Mouse (Mus musculus) embryonic facial prominence, embryonic 13.5 days (tissue): ENCODE data around the gene Capn10. TPM values are rescaled to one million over a fixed set of nuclear protein-coding genes. Genes with fewer than 3 reads are reported as not detected.
A peak's percentile ranks its signal among the peaks of the same experiment; 100 is the strongest.

Experiments used
- ATAC-seq: fragments of 200-750 bp; cut with Nextera tagmentation; 2 replicates; pipeline ENCODE4 v1.8.0; 2017; ENCODE audit warnings: low read depth; ENCODE audit not compliant: insufficient number of reproducible peaks, insufficient read depth, low FRiP score, low TSS enrichment
- H3K27ac ChIP-seq: fragments of 300-500 bp; sonication (generic); 2 replicates; pipeline ENCODE4 v1.5.1; 2015; ENCODE audit warnings: moderate library complexity, mild to moderate bottlenecking, inconsistent platforms
- H3K27me3 ChIP-seq: fragments of 300-500 bp; sonication (generic); 2 replicates; pipeline ENCODE4 v1.6.1; 2015; ENCODE audit warnings: mild to moderate bottlenecking, inconsistent platforms
- H3K36me3 ChIP-seq: fragments of 300-500 bp; sonication (generic); 2 replicates; pipeline ENCODE4 v1.6.1; 2015; ENCODE audit warnings: mild to moderate bottlenecking, inconsistent platforms
- H3K4me1 ChIP-seq: fragments of 300-500 bp; sonication (generic); 2 replicates; pipeline ENCODE4 v1.6.1; 2015; ENCODE audit warnings: inconsistent platforms
- H3K4me2 ChIP-seq: fragments of 300-500 bp; sonication (generic); 2 replicates; pipeline ENCODE4 v1.6.1; 2015; ENCODE audit warnings: moderate library complexity, mild to moderate bottlenecking, inconsistent platforms
- H3K4me3 ChIP-seq: fragments of 300-500 bp; sonication (generic); 2 replicates; pipeline ENCODE4 v1.5.1; 2015; ENCODE audit warnings: mild to moderate bottlenecking, inconsistent platforms
- H3K9ac ChIP-seq: fragments of 300-500 bp; sonication (generic); 2 replicates; pipeline ENCODE4 v1.6.1; 2015; ENCODE audit warnings: mild to moderate bottlenecking, inconsistent platforms
- H3K9me3 ChIP-seq: fragments of 300-500 bp; sonication (generic); 2 replicates; pipeline ENCODE4 v1.6.1; 2016; ENCODE audit warnings: inconsistent platforms
- WGBS: fragments of 180-500 bp; shearing (Covaris S2); methylation state at CpG from one replicate; pipeline ENCODE4 v1.1.7; 2015; ENCODE audit warnings: mixed read lengths; 5-methylcytosine and 5-hydroxymethylcytosine counted together
- polyA plus RNA-seq: library from polyadenylated mRNA; unstranded; fragments of >200 nt; fragmentation: Nextera tagmentation; extraction: Ambion mirVana; gene quantifications from 2 replicates; pipeline ENCODE4 v1.2.1, GENCODE M21; 2015

The Capn10 gene
- polyA plus RNA-seq, 1 experiment from 2014 or later, result 36.2 TPM

DNA sequence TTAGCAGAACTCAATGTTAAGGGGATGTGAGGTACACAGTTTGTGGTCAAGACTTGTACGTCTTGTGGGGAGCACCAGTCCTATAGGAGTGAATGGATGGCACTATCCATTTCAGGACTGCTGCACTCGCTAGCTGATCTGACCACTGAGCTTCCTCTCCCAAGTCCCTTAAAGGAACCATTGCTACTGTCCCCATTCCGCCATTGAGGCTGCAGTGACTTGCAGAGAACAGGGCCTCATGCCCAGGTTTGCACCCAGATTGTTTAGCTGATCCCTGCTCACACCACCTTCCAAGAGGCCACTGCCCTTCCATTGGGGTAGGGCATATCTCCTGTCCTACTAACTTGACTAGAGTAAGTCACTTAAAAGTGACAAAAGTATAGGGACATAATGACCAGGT lies 25.5 kb upstream of the Capn10 start:
- Histone ChIP-seq H3K36me3 (0 out of 2 replicates have a peak, but pooled peaks cover 3% of the 10 kb centered on the region), H3K27me3 (peaks cover 11% of the 10 kb centered on the region; the same call in 1 of the 2 replicates), H3K4me2 (no peak overlapping the region), H3K27ac (no peak overlapping the region), H3K9me3 (no peaks in the 10 kb centered on the region), H3K4me1 (peaks cover 38% of the 10 kb centered on the region), H3K4me3 (no peak overlapping the region), H3K9ac (no peak overlapping the region)
- 97% methylated on average over 3 of the region's 3 CpGs for WGBS
- no peak for ATAC-seq

GRCm38 (mm10) chr1:92909068-92909467 lies 25.1 kb upstream of the Capn10 start:
- H3K4me2 ChIP-seq, result no peak overlapping the region
- H3K4me3 ChIP-seq, result no peak overlapping the region
- ATAC-seq, result no peak
- peaks cover 7% of the 10 kb centered on the region; the same call in 1 of the 2 replicates for H3K36me3 ChIP-seq
- H3K9me3 ChIP-seq, result no peaks in the 10 kb centered on the region
- H3K27me3 ChIP-seq, result peaks cover 11% of the 10 kb centered on the region; the same call in 1 of the 2 replicates
- H3K9ac ChIP-seq, result no peak overlapping the region
- no peak overlapping the region for H3K27ac ChIP-seq
- 60% methylated on average over 4 of the region's 4 CpGs for WGBS
- H3K4me1 ChIP-seq, result peaks cover 38% of the 10 kb centered on the region

GRCm38 (mm10) chr1:92910239-92910885 lies 23.8 kb upstream of the Capn10 start, which contains the start of gene Rnpepl1:
Rnpepl1 (plus strand) TSS chr1:92910783.
- peaks cover 11% of the 10 kb centered on the region; the same call in 1 of the 2 replicates for H3K27me3 ChIP-seq
- WGBS, result 1% methylated on average over 36 of the region's 57 CpGs
- H3K4me1 ChIP-seq, result peaks cover 38% of the 10 kb centered on the region
- H3K9ac ChIP-seq, result peak within 1 kb of the TSS; percentile 91
- H3K36me3 ChIP-seq, result peaks cover 19% of the 10 kb centered on the region
- H3K9me3 ChIP-seq, result no peaks in the 10 kb centered on the region
- H3K27ac ChIP-seq, result peak within 1 kb of the TSS; percentile 83
- peak; percentile 73 for ATAC-seq
- peak within 1 kb of the TSS; percentile 96 for H3K4me2 ChIP-seq
- H3K4me3 ChIP-seq, result peak within 1 kb of the TSS; percentile 84

GRCm38 (mm10) chr1:92910925-92911720 lies 23.1 kb upstream of the Capn10 start:
- peaks cover 11% of the 10 kb centered on the region; the same call in 1 of the 2 replicates for H3K27me3 ChIP-seq
- 1% methylated on average over 54 of the region's 85 CpGs for WGBS
- peak overlapping the region; percentile 91 for H3K9ac ChIP-seq
- H3K27ac ChIP-seq, result peak overlapping the region; percentile 83
- H3K4me3 ChIP-seq, result peak overlapping the region; percentile 84
- H3K9me3 ChIP-seq, result no peaks in the 10 kb centered on the region
- ATAC-seq, result 0 out of 2 replicates have a peak, but pooled peaks have one; percentile 4
- peaks cover 27% of the 10 kb centered on the region for H3K36me3 ChIP-seq
- H3K4me2 ChIP-seq, result peak overlapping the region; percentile 96
- peaks cover 38% of the 10 kb centered on the region for H3K4me1 ChIP-seq

GRCm38 (mm10) chr1:92911721-92912138 lies 22.4 kb upstream of the Capn10 start:
- Histone ChIP-seq H3K36me3 (peaks cover 33% of the 10 kb centered on the region), H3K9ac (peak overlapping the region; percentile 91), H3K4me1 (peaks cover 34% of the 10 kb centered on the region), H3K4me3 (peak overlapping the region; percentile 84), H3K4me2 (peak overlapping the region; percentile 96), H3K9me3 (no peaks in the 10 kb centered on the region), H3K27me3 (peaks cover 11% of the 10 kb centered on the region; the same call in 1 of the 2 replicates), H3K27ac (0 out of 2 replicates have a peak overlapping the region, but pooled peaks have one; percentile 83)
- WGBS, result 47% methylated on average over 8 of the region's 8 CpGs
- ATAC-seq, result no peak

DNA sequence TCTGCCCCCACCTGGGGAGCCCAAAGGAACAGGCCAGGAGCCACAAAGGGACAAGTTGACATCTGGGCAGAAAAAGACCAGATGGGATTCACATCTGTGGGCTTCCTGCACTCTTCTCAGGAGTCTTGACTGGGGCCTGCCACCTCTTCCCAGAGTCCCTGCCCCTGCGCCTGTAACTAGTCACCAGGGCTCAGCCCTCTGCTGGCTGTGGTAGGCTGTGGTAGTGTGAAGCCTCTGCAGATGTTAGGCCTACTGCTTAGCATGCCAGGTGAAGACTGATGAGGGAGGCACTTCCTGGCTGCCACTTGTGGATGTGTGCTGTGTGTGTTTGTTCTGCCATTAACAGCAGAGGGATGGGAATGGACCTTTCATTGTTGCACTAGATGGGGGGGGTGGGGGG lies 21.9 kb upstream of the Capn10 start:
- no peak overlapping the region for H3K27ac ChIP-seq
- peak overlapping the region; percentile 91 for H3K9ac ChIP-seq
- H3K27me3 ChIP-seq, result peaks cover 11% of the 10 kb centered on the region; the same call in 1 of the 2 replicates
- ATAC-seq, result no peak
- H3K4me1 ChIP-seq, result peaks cover 34% of the 10 kb centered on the region
- H3K36me3 ChIP-seq, result peaks cover 38% of the 10 kb centered on the region
- WGBS, result 52% methylated on average over 1 of the region's 1 CpGs
- peak overlapping the region; percentile 84 for H3K4me3 ChIP-seq
- H3K9me3 ChIP-seq, result no peaks in the 10 kb centered on the region
- H3K4me2 ChIP-seq, result peak overlapping the region; percentile 96

- H3K9me3 ChIP-seq, result no peaks in the 10 kb centered on the region
- H3K4me1 ChIP-seq, result peaks cover 27% of the 10 kb centered on the region
- no peak for ATAC-seq
- no peak overlapping the region for H3K4me3 ChIP-seq
- H3K27me3 ChIP-seq, result 0 out of 2 replicates have a peak, but pooled peaks cover 1% of the 10 kb centered on the region
- peaks cover 58% of the 10 kb centered on the region for H3K36me3 ChIP-seq
- no peak overlapping the region for H3K4me2 ChIP-seq
- WGBS, result 70% methylated on average over 4 of the region's 4 CpGs
- no peak overlapping the region for H3K9ac ChIP-seq
- H3K27ac ChIP-seq, result no peak overlapping the region
Measured at GRCm38 (mm10) chr1:92914239-92914638, 19.9 kb upstream of the Capn10 start.

- peaks cover 65% of the 10 kb centered on the region for H3K36me3 ChIP-seq
- no peak overlapping the region for H3K4me2 ChIP-seq
- H3K4me1 ChIP-seq, result peaks cover 22% of the 10 kb centered on the region
- no peaks in the 10 kb centered on the region for H3K9me3 ChIP-seq
- no peak for ATAC-seq
- H3K27me3 ChIP-seq, result no peaks in the 10 kb centered on the region
- 94% methylated on average over 11 of the region's 11 CpGs for WGBS
- no peak overlapping the region for H3K9ac ChIP-seq
- no peak overlapping the region for H3K27ac ChIP-seq
- no peak overlapping the region for H3K4me3 ChIP-seq
Measured at GRCm38 (mm10) chr1:92914993-92915392, 19.2 kb upstream of the Capn10 start.

DNA sequence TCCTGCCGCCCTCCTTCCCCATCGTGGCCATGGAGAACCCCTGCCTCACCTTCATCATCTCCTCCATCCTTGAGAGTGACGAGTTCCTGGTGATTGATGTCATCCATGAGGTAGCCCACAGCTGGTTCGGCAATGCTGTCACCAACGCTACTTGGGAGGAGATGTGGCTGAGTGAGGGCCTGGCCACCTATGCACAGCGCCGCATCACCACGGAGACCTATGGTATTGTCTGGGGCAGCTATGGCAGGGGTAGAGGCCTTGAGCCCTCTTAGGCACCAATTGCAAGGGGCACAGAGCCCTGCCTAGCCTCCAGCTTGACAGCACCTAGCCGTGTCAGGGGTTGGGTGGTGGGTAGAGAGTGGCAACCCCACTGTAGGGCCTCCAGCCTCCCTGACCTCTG lies 17.5 kb upstream of the Capn10 start:
- no peak overlapping the region for H3K4me2 ChIP-seq
- no peak overlapping the region for H3K4me3 ChIP-seq
- H3K9me3 ChIP-seq, result no peaks in the 10 kb centered on the region
- ATAC-seq, result no peak
- no peak overlapping the region for H3K9ac ChIP-seq
- H3K4me1 ChIP-seq, result peaks cover 14% of the 10 kb centered on the region
- 94% methylated on average over 9 of the region's 9 CpGs for WGBS
- peaks cover 79% of the 10 kb centered on the region for H3K36me3 ChIP-seq
- no peaks in the 10 kb centered on the region for H3K27me3 ChIP-seq
- no peak overlapping the region for H3K27ac ChIP-seq

DNA sequence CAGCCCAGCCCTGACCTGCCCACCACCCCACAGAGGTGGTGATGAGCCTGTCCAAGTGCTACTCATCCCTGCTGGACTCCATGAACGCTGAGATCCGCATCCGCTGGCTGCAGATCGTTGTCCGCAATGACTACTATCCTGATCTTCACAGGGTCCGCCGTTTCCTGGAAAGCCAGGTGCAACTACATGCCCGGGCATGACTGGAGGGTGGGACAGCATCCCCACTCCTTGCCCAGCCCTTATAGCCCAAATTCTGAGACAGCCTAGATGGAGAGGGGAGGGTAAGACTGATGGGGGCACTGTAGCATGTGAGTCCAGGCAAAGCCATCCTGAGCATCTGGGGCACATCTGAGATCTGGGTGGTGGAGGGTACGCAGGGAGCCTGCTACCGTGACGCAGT lies 15.0 kb upstream of the Capn10 start:
- no peaks in the 10 kb centered on the region for H3K9me3 ChIP-seq
- no peak overlapping the region for H3K4me2 ChIP-seq
- H3K9ac ChIP-seq, result no peak overlapping the region
- no peak overlapping the region for H3K4me3 ChIP-seq
- ATAC-seq, result no peak
- peaks cover 71% of the 10 kb centered on the region for H3K36me3 ChIP-seq
- no peak overlapping the region for H3K27ac ChIP-seq
- no peaks in the 10 kb centered on the region for H3K4me1 ChIP-seq
- 95% methylated on average over 11 of the region's 11 CpGs for WGBS
- H3K27me3 ChIP-seq, result no peaks in the 10 kb centered on the region

GRCm38 (mm10) chr1:92919775-92920174 lies 14.4 kb upstream of the Capn10 start:
- ATAC-seq, result no peak
- Histone ChIP-seq H3K27me3 (no peaks in the 10 kb centered on the region), H3K4me1 (no peaks in the 10 kb centered on the region), H3K4me2 (no peak overlapping the region), H3K27ac (no peak overlapping the region), H3K9ac (no peak overlapping the region), H3K36me3 (peaks cover 65% of the 10 kb centered on the region), H3K9me3 (no peaks in the 10 kb centered on the region), H3K4me3 (no peak overlapping the region)
- 87% methylated on average over 12 of the region's 12 CpGs for WGBS
